Mouse (Mus musculus): ENCODE measurements at regions not wholly inside any gene's neighbourhood (a gene's known extent, or its start where the extent isn't known, plus 50 kb on each side); places are given as distances from the start of the nearest gene placed in this dataset.
A peak's percentile ranks its signal among the peaks of the same experiment; 100 is the strongest.

- ChIA-PET CTCF (interaction anchor here (1.4 kb wide), 1 partner anchor 9 kb away, joined by 6 read pairs; no protein-coding TSS in a partner anchor), POLR2A (no interaction called here)
- DNase-seq (ENCODE audit: low read depth, low spot score) (no peak), ATAC-seq (no peak)
- H3K27me3 ChIP-seq: peaks cover 16% of the 10 kb centered on the region
- in situ Hi-C loops (cut with MboI; ENCODE audit: low pct_unique_long_range_greater_than_20kb): no loop called here
- TF ChIP-seq CTCF (IDR thresholded peaks at IDR 0.05): no peak
Observed at GRCm38 (mm10) chr10:91591398-91591811, 410.3 kb upstream of the Tmpo start.

DNA sequence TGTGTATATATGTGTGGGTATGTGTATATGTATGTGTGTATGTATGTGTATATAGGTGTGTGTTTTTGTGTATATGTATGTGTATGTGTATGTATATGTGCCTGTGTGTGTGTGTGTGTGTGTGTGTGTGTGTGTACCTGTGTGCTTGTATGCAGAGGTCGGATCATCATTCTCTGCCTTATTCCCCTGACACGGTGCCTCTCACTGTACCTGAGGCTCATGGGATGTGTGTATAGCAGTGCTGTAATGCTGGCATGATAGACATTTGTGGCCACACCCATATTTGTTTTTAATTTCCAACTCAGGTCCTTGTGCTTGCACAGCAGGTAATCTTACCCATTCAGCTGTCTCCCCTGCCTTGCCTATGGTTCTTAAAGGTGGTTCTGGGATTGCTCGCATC lies 402.1 kb upstream of the Tmpo start:
- no peak for ATAC-seq
- POLR2A ChIA-PET: no interaction called here
- TF ChIP-seq CTCF (IDR thresholded peaks at IDR 0.05): no peak

GRCm38 (mm10) chr10:91580959-91581358 lies 399.8 kb upstream of the Tmpo start:
- in situ Hi-C loops (cut with MboI; ENCODE audit: low pct_unique_long_range_greater_than_20kb): no loop called here
- TF ChIP-seq CTCF (IDR thresholded peaks at IDR 0.05): no peak
- no peak for ATAC-seq

More for the DNA sequence above, 402.1 kb upstream of the Tmpo start:
- in situ Hi-C loops (cut with MboI; ENCODE audit: low pct_unique_long_range_greater_than_20kb): no loop called here
- no peak for DNase-seq (ENCODE audit: low read depth, low spot score)
- H3K27me3 ChIP-seq: no peaks in the 10 kb centered on the region
- CTCF ChIA-PET: interaction anchor here (1.5 kb wide), 1 partner anchor 14 kb away, joined by 5 read pairs; no protein-coding TSS in a partner anchor

GRCm38 (mm10) chr10:91575323-91576064 lies 394.4 kb upstream of the Tmpo start:
- no peaks in the 10 kb centered on the region for H3K27me3 ChIP-seq
- ATAC-seq (no peak), DNase-seq (ENCODE audit: low read depth, low spot score) (no peak)
- ChIA-PET POLR2A (no interaction called here), CTCF (interaction anchor here (1.3 kb wide), 1 partner anchor 15 kb away, joined by 3 read pairs; no protein-coding TSS in a partner anchor)
- no peak for TF ChIP-seq CTCF (IDR thresholded peaks at IDR 0.05)
- in situ Hi-C loops (cut with MboI; ENCODE audit: low pct_unique_long_range_greater_than_20kb): no loop called here

More at GRCm38 (mm10) chr10:91580959-91581358, 399.8 kb upstream of the Tmpo start:
- DNase-seq (ENCODE audit: low read depth, low spot score): no peak
- POLR2A ChIA-PET: no interaction called here
- CTCF ChIA-PET: no interaction called here
- H3K27me3 ChIP-seq: no peaks in the 10 kb centered on the region

DNA sequence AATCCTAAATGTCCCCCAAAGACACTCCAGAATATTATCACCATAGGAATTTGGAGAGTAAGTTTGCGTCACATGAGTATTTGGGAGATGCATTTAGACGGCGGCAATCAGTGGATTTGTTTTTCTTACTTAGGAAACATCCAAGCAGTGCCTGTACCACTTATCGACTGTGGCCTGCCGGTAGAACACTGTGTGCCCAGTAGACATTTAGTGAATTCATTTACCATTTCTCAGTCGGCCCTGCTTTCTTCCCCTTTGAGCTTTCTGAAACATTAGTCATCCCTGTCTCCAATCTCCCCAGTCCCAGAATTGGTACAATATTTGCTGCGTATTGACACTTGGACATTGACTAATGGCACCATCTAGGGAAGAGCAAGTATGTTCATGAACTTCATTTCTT lies 391.7 kb upstream of the Tmpo start:
- ChIA-PET CTCF (no interaction called here), POLR2A (no interaction called here)
- DNase-seq (ENCODE audit: low read depth, low spot score) (no peak), ATAC-seq (no peak)
- no peaks in the 10 kb centered on the region for H3K27me3 ChIP-seq
- in situ Hi-C loops (cut with MboI; ENCODE audit: low pct_unique_long_range_greater_than_20kb): no loop called here
- no peak for TF ChIP-seq CTCF (IDR thresholded peaks at IDR 0.05)

GRCm38 (mm10) chr10:91569046-91569445 lies 387.9 kb upstream of the Tmpo start:
- H3K27me3 ChIP-seq: no peaks in the 10 kb centered on the region
- no peak for DNase-seq (ENCODE audit: low read depth, low spot score)
- no peak for ATAC-seq
- in situ Hi-C loops (cut with MboI; ENCODE audit: low pct_unique_long_range_greater_than_20kb): no loop called here
- ChIA-PET CTCF (no interaction called here), POLR2A (interaction anchor here (0.7 kb wide), 1 partner anchor 540 kb away, joined by 4 read pairs; no protein-coding TSS in a partner anchor)
- no peak for TF ChIP-seq CTCF (IDR thresholded peaks at IDR 0.05)

- ChIA-PET POLR2A (interaction anchor here (0.6 kb wide), 1 partner anchor 28 kb away, joined by 3 read pairs; no protein-coding TSS in a partner anchor), CTCF (no interaction called here)
- TF ChIP-seq CTCF (IDR thresholded peaks at IDR 0.05): no peak
- in situ Hi-C loops (cut with MboI; ENCODE audit: low pct_unique_long_range_greater_than_20kb): no loop called here
- no peak for DNase-seq (ENCODE audit: low read depth, low spot score)
- no peak for ATAC-seq
- peaks cover 1% of the 10 kb centered on the region for H3K27me3 ChIP-seq
Observed at GRCm38 (mm10) chr10:91566116-91566774, 385.1 kb upstream of the Tmpo start.

GRCm38 (mm10) chr10:91559307-91559706 lies 378.2 kb upstream of the Tmpo start:
- DNase-seq (ENCODE audit: low read depth, low spot score) (no peak), ATAC-seq (no peak)
- ChIA-PET CTCF (no interaction called here), POLR2A (no interaction called here)
- no peak for TF ChIP-seq CTCF (IDR thresholded peaks at IDR 0.05)
- H3K27me3 ChIP-seq: peaks cover 4% of the 10 kb centered on the region
- in situ Hi-C loops (cut with MboI; ENCODE audit: low pct_unique_long_range_greater_than_20kb): no loop called here

DNA sequence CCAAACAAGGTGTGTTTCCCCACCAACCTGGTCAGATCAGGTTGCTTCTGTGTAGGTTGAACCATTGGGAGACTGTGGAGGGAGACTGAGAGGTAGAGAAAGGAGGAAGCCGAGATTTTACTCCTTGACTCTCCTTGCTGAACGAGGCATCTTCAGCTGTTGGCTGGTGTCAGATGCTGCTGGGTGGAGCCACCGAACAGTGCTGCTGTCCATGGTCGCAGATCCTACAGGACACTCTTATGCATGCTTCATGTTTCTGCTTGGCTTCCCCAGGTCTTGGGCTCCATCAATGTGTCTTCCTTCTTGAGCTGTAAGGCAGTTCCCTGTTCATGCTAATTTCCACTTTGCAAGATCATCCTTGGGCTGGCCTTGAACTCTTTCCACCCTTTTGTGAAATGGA lies 367.0 kb upstream of the Tmpo start:
- no peak for DNase-seq (ENCODE audit: low read depth, low spot score)
- H3K27me3 ChIP-seq: no peaks in the 10 kb centered on the region
- ChIA-PET POLR2A (interaction anchor here (0.7 kb wide), 1 partner anchor 203 kb away, joined by 3 read pairs; no protein-coding TSS in a partner anchor), CTCF (no interaction called here)
- no peak for TF ChIP-seq CTCF (IDR thresholded peaks at IDR 0.05)
- in situ Hi-C loops (cut with MboI; ENCODE audit: low pct_unique_long_range_greater_than_20kb): loop anchor here (5.0 to 10.0 kb wide), 2 partner anchors 1104 to 1467 kb away; no protein-coding TSS in a partner anchor
- ATAC-seq: no peak

DNA sequence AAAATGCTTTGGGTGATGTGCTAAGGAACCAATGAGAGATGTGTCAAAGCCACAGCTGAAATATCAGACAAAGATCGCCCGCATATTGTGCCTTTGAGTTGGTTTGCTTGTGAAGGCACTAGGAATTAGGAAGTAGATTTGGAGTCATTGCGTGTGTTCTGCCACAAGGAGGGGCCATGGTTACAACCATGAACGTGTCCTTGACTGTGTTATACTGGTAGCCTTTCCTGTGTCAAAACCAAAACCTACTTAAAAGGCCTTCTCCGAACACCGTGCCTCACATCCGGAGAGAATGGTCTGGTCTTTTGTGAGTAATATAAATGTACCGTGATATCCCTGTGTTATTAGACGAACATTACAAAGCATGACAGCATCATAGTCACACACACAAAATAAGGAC lies 365.0 kb upstream of the Tmpo start:
- no peaks in the 10 kb centered on the region for H3K27me3 ChIP-seq
- in situ Hi-C loops (cut with MboI; ENCODE audit: low pct_unique_long_range_greater_than_20kb): loop anchor here (5.0 to 10.0 kb wide), 2 partner anchors 1106 to 1469 kb away; no protein-coding TSS in a partner anchor
- no peak for DNase-seq (ENCODE audit: low read depth, low spot score)
- ATAC-seq: no peak
- CTCF ChIA-PET: interaction anchor here (0.8 to 1.5 kb wide), 3 partner anchors 15 to 1108 kb away, joined by 3 to 4 read pairs (median 3); no protein-coding TSS in a partner anchor
- TF ChIP-seq CTCF (IDR thresholded peaks at IDR 0.05): peak; percentile 77
- POLR2A ChIA-PET: no interaction called here

GRCm38 (mm10) chr10:91545421-91545820 lies 364.3 kb upstream of the Tmpo start:
- POLR2A ChIA-PET: no interaction called here
- CTCF ChIA-PET: interaction anchor here (0.8 to 1.5 kb wide), 4 partner anchors 16 to 1463 kb away, joined by 3 to 4 read pairs (median 3); no protein-coding TSS in a partner anchor
- no peak for TF ChIP-seq CTCF (IDR thresholded peaks at IDR 0.05)
- H3K27me3 ChIP-seq: no peaks in the 10 kb centered on the region
- in situ Hi-C loops (cut with MboI; ENCODE audit: low pct_unique_long_range_greater_than_20kb): loop anchor here (5.0 to 10.0 kb wide), 2 partner anchors 1107 to 1469 kb away; no protein-coding TSS in a partner anchor
- DNase-seq (ENCODE audit: low read depth, low spot score) (no peak), ATAC-seq (no peak)
